In genomic region chr7:80044170-80044569, GRCm38 (mm10) we compare ENCODE assay signal across 9 mouse cellular contexts. TPM values are rescaled to one million over a fixed set of nuclear protein-coding genes. Genes with fewer than 3 reads are reported as not detected.
DNase-seq lines count a peak whose midpoint lies in the region; ATAC-seq and TF ChIP-seq lines count a peak whose summit lies in the region.
"Had no signal": no experiment of that assay in that cellular context is flagged by ENCODE, and none has a peak within 500 bp of the region (broad histone marks: within the 10 kb centered on the region; RNA-seq: fewer than 3 reads in every experiment).

No protein-coding gene starts in this region.

- peaks cover 80% of the 10 kb centered on the region for H3K4me1 ChIP-seq in bone marrow macrophage, adult 2 months (ENCODE audit: control insufficient read depth, insufficient read depth, low read length)
- H3K4me1 ChIP-seq in intestine, embryonic 16.5 days (ENCODE audit: control insufficient read depth, insufficient read depth, low read length) = peaks cover 20% of the 10 kb centered on the region

- intact Hi-C loops in heart, postnatal 14 days (cut with DNase I) = no loop called here

- no peaks in the 10 kb centered on the region for H3K27me3 ChIP-seq in intestine, embryonic 16.5 days (replicated peaks; ENCODE audit: control insufficient read depth, insufficient read depth, low read length)

- 41% methylated on average over 7 of the region's 7 CpGs for WGBS in intestine, embryonic 16.5 days

- peak overlapping the region; percentile 97 for H3K27ac ChIP-seq in bone marrow macrophage, adult 2 months (ENCODE audit: insufficient read depth, low read depth, low read length)
- peak overlapping the region; percentile 66; the same call in 1 of the 2 replicates for H3K27ac ChIP-seq in intestine, embryonic 16.5 days (ENCODE audit: low read length)

- peak; percentile 99 for DNase-seq in heart, adult 11 months
- DNase-seq in heart, postnatal 14 days = no peak
- peak; percentile 61 for DNase-seq in lung, postnatal 10 days
- DNase-seq in embryo, embryonic 9.5 days (ENCODE audit: extremely low spot score) = no peak
- no peak for DNase-seq in gastrocnemius, adult 8-10 months (ENCODE audit: low spot score in 2 of 2)
- no peak for DNase-seq in urinary bladder, adult 18-20 months (ENCODE audit: low spot score in 2 of 2)
- DNase-seq: cerebellum, adult 11-12 months had no signal

- no peak overlapping the region for H3K4me2 ChIP-seq in intestine, embryonic 16.5 days (ENCODE audit: low read depth, low read length)

- no peak for TF ChIP-seq CTCF in bone marrow macrophage, adult 2 months (IDR thresholded peaks at IDR 0.05; ENCODE audit: low read depth, low read length)

- no peak overlapping the region; the same call in 1 of the 2 replicates for H3K9ac ChIP-seq in intestine, embryonic 16.5 days (ENCODE audit: low read depth, low read length)

- H3K9me3 ChIP-seq in intestine, embryonic 16.5 days (ENCODE audit: control insufficient read depth, low read length) = no peaks in the 10 kb centered on the region

- H3K4me3 ChIP-seq in bone marrow macrophage, adult 2 months (ENCODE audit: insufficient read depth, low read length) = peak overlapping the region; percentile 28; the same call in 1 of the 2 replicates
- H3K4me3 ChIP-seq in intestine, embryonic 16.5 days (ENCODE audit: low read length) = no peak overlapping the region

- TF ChIP-seq POLR2A in bone marrow macrophage, adult 2 months (IDR thresholded peaks at IDR 0.05; ENCODE audit: borderline replicate concordance, low read depth, low read length) = no peak

- H3K36me3 ChIP-seq in intestine, embryonic 16.5 days (ENCODE audit: control insufficient read depth, insufficient read depth, low read length) = no peaks in the 10 kb centered on the region

- peak; percentile 57; the same call in 1 of the 2 replicates for ATAC-seq in intestine, embryonic 16.5 days

RNA-seq across cellular contexts. Expression of gene Zfp710, which starts 19.6 kb away (rescaled TPM):
- 10 to 100 TPM; 21.6 to 27.4 TPM for total RNA-seq in heart, postnatal 14 days (2021)
- polyA plus RNA-seq in bone marrow macrophage, adult 2 months (2012; ENCODE audit: insufficient read depth, insufficient read length, missing spikeins) = 125 and 138 TPM in 2 replicates
- polyA plus RNA-seq in intestine, embryonic 16.5 days (2015; fragmentation: Nextera tagmentation; extraction: Ambion mirVana) = 12.2 and 12.4 TPM in 2 replicates
- 10 to 100 TPM; 18.5 to 37.8 (median 27.3) TPM for total RNA-seq in gastrocnemius, adult 8-10 months (2022)

Comparison
In these comparisons a context has a peak if more than half of its experiments do, and no peak if none do; other contexts are left out.
1. DNase-seq: peak in heart, adult 11 months (single experiment) and lung, postnatal 10 days (single experiment); none in heart, postnatal 14 days (0 of 2), embryo, embryonic 9.5 days (single experiment), gastrocnemius, adult 8-10 months (0 of 2) and urinary bladder, adult 18-20 months (0 of 2).